Mouse (Mus musculus): Measurements from ENCODE around the gene Scrn1.

DNA sequence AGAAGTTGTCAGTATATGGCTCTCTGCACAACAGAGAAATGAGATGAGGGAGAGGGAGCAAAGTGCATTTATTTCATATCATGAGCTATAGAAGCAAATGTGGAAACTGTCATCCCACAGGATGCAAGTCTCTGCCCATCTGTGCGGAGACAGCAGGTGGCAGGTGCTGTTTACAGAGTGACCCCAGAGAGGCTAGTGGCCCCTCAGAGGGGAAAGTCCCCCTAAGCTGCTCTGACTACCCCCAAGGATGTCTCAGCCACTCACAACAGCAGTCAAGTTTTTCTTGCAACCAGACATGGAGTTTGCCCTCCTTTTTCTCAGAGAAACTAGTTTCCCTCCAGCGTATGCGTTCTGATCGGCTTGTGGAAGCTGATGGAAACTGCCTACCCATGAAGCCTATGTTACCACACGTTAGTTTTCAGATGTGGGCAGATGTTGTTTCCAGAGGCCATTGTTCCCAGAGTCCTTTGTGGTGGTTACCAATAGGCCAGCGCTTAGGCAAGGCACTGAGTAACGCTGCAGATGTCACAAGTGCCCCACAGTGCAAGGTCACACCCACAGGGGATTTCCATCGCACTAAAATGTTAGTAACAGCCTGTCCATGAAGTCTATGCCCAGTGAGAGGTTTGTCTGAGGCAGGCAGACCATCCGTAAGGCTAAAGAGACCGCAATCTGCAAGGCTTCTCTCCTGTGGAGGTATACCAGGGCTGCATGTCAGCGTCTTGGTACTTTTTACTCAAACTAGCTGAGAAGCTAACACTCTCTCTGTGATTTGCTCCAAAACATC lies 71.5 kb downstream of the Scrn1 start:
- no peak for TF ChIP-seq EP300 (IDR thresholded peaks at IDR 0.05)
- no peak for TF ChIP-seq CTCF (IDR thresholded peaks at IDR 0.05)

All from lung, postnatal 0 days (tissue).